Mouse (Mus musculus): ENCODE measurements at regions not wholly inside any gene's neighbourhood (a gene's known extent, or its start where the extent isn't known, plus 50 kb on each side); places are given as distances from the start of the nearest gene placed in this dataset.
A peak's percentile ranks its signal among the peaks of the same experiment; 100 is the strongest.
"Not testable (repeated sequence)": the region's sequence is repeated elsewhere in the genome, so short reads cannot be mapped to it uniquely, and the experiment has no call there.

- DNase-seq (ENCODE audit: low read depth), result no peak
Measured at GRCm38 (mm10) chr12:114285082-114285481, 741.4 kb downstream of the Adam6a start.

GRCm38 (mm10) chr12:114287041-114287440 is 743.3 kb downstream of the Adam6a start:
- DNase-seq (ENCODE audit: low read depth), result no peak

DNA sequence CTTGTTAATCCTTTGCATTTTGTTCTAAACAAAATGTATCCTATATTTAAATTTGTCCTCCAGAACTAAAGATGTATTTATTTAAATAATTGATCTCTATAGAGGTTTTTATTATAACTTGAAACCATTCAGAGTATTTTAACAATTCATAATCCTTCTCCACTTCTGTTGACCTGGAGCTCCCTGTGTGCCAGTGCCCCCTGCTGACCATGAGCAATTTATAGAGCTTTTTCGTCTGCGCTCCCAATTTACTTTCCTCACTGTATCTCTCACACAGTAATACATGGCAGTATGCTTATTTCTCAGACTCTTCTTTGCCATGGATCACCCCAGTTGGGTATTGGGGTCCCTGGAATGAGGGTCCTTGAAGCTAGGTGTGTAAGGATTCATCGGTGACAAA is 747.4 kb downstream of the Adam6a start:
- no peak for DNase-seq (ENCODE audit: low read depth)

DNA sequence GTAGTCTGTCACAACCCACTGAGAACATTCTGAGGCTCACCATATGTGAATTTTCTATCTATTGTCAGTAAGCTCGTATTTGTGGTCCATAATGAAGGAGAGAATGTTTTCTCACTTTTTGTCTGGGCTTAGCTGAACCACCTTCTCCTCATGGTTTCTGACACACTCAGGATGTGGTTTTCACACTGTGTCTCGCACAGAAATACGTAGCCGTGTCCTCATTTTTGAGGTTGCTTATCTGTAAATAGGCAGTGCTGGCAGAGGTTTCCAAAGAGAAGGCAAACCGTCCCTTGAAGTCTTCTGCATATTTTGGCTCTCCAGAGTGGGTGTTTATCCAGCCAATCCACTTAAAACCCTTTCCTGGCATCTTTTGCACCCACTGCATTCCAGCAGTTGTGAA is 756.1 kb downstream of the Adam6a start:
- peak; percentile 63 for DNase-seq (ENCODE audit: low read depth)

DNA sequence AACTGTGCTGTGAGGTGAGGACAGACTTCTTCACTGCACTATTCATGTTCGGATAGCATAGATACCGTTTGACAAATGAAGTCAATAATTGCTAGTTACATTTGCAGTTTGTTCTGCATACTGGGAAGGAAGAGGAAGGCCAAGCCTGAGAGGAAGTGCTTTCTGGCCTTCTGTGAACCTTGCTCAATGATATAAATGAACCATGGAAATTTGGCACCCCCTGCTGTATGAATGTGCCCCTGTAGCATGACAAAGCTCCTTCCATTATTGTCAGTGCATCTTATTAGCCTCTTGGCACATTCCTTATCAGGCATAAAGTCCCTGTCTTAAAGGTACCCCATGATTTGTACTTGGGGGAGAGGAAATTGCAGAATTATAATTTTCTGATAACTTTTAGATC is 758.0 kb downstream of the Adam6a start:
- DNase-seq (ENCODE audit: low read depth), result peak; percentile 25

DNA sequence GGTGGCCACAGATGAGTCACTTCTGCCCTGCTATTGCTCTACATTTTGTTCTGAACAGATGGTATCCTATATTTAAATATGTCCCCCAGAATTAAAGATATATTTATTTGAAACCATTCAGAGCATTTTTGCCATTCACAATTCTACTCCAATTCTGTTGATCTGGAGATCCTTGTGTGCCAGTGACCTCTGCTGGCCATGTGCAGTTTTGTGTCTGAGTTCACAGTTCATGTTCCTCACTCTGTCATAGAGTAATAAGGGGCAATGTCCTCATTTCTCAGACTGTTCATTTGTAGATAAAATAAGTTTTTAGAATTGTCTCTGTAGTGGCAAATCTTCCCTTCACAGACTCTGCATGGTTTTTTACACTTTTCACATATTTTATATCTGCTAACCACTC is 788.8 kb downstream of the Adam6a start:
- peak; percentile 35 for DNase-seq (ENCODE audit: low read depth)

DNA sequence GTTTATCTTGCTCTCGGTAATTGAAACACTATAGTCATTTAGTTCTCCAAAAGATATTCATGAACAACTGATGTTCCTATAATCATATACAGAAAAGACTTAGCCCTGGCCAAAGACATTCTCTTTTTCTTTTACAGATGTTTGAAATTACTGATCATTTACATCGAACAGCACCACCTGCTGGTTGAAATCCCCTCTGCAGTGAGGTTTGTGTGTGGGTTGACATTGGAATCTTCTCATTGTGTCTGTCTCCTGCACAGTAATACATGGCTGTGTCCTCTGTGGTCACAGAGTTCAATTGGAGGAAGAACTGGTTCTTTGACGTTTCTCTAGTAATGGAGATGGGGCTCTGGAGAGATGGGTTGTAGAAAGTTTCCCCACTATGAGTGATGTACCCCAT is 822.6 kb downstream of the Adam6a start:
- peak; percentile 53 for DNase-seq (ENCODE audit: low read depth)

DNA sequence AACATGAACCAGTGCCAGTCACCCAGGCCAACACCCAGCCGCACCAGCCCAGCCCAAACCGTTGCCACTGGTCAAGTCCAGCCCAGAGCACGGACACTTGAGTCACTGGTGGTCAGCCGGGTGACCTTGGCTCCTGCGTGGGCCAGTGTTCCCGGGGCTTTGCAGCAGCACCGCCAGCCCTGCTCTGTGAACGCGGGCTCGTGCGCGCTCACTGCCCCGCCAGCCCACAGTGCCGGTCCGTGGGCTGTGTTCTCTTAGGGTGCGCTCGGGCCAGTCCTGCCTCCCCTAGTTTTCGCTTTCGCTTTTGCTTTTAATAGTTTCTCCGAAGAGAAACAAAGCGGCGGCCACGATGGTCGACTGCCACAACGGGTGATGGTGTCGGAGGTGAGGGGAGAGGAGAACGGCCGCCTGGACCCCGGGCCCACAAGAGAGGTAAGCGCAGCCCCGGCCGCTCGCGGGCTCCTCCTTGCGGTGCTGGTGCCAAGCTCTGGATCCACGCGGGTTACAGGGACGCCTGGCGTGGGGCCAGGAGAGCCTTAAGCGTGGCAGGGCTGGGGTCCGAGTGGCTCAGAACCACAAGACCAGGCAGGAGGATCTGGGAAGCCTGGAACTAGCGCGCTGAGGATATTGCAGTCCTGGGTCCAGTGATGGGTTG is 835.1 kb downstream of the Adam6a start:
- peak; percentile 61 for DNase-seq (ENCODE audit: low read depth)

- DNase-seq (ENCODE audit: low read depth), result no peak
Measured at GRCm38 (mm10) chr12:114391447-114391846, 847.7 kb downstream of the Adam6a start.

DNA sequence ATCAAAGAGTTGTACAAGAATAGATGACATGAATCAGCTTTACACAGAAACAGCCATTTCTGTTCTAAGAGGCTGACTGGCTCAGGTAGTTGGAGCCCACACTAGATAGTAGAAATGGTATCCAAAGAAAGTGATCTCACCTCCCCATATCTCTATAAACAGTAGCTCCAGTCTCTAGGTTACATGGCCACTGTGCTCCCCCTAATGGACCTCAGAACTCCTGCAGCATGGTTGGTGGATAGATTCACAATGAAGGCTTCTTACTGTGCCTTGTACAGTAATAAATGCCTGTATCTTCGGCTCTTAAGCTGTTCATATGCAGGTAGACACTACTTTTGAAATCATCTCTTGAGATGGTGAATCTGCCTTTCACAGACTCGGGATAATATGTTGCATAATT is 862.5 kb downstream of the Adam6a start:
- no peak for DNase-seq (ENCODE audit: low read depth)

DNA sequence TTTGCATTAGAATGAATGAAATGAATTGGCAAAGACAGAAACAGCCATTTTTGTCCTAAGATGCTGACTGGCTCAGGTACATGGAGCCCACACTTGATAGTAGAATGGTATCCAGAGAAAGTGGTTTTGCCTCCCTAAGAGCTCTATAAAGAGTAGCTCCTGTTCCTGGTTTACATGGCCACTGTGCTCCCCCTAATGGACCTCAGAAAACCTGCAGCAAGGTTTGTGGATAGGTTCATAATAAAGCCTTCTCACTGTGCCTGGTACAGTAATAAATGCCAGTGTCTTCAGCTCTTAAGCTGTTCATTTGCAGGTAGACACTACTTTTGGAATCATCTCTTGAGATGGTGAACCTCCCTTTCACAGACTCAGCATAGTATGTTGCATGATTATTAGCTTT is 890.8 kb downstream of the Adam6a start:
- peak; percentile 7 for DNase-seq (ENCODE audit: low read depth)

DNA sequence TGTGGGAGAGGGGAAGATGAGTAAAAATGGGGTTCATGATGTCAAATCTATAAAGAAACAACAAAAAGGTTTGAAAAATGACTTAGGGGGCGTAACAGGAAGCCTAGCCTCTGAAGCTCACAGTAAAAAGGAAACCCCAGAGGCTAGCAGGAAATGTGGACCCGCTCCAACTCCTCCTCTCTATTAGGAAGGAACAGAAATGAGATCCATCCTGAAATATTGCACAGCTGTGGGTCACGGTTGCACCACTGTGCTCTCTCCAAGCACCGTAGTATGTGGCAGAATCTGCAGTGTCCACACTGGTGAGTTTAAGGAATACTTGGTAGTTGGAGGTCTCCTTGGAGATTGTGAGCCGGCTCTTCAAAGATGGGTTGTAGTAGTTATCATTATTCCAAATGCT is 918.3 kb downstream of the Adam6a start:
- DNase-seq (ENCODE audit: low read depth), result no peak

DNA sequence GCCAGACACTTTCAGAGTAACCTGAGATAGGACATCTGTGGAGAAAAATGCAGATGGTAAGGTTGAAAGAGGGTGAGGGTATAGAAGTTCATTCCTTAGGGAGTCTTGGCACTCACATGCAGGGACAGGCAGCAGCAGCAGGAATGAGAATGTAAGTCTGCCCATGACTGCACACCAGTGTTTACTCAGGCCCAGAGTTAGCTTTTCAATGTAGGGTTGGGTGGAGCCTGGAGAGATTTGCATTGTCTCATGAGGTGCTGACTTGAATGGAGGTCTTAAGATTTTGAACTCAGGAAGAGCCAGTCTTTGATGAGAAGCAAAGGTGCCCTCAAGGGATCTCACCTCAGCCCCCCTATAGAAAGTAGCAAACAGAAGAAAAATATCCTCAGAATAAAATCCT is 918.9 kb downstream of the Adam6a start:
- no peak for DNase-seq (ENCODE audit: low read depth)

GRCm38 (mm10) chr12:114468857-114469256 is 925.1 kb downstream of the Adam6a start:
- peak; percentile 42 for DNase-seq (ENCODE audit: low read depth)

- peak; percentile 13 for DNase-seq (ENCODE audit: low read depth)
Measured at GRCm38 (mm10) chr12:114472678-114473077, 929.0 kb downstream of the Adam6a start.

GRCm38 (mm10) chr12:114478741-114479140 is 935.0 kb downstream of the Adam6a start:
- peak; percentile 2 for DNase-seq (ENCODE audit: low read depth)

- not testable (repeated sequence) for DNase-seq (ENCODE audit: low read depth)
Measured at GRCm38 (mm10) chr12:114493500-114494031, 949.9 kb downstream of the Adam6a start.

- peak; percentile 36 for DNase-seq (ENCODE audit: low read depth)
Measured at GRCm38 (mm10) chr12:114495741-114496140, 952.0 kb downstream of the Adam6a start.

DNA sequence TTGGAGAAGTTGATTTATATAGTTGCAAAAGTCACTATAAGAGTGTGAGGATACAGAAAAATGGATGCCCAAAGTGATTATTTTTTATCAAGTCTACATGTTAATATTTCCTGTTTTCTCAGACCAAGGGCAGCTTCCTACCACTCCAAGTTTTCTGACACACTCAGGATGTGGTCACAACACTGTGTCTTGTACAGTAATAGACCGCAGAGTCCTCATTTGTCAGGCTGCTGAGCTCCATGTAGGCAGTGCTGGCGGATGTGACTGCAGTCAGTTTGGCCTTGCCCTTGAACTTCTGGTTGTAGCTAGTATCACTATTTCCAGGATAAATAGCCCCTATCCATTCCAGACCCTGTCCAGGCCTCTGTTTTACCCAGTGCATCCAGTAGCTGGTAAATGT is 969.4 kb downstream of the Adam6a start:
- no peak for DNase-seq (ENCODE audit: low read depth)

DNA sequence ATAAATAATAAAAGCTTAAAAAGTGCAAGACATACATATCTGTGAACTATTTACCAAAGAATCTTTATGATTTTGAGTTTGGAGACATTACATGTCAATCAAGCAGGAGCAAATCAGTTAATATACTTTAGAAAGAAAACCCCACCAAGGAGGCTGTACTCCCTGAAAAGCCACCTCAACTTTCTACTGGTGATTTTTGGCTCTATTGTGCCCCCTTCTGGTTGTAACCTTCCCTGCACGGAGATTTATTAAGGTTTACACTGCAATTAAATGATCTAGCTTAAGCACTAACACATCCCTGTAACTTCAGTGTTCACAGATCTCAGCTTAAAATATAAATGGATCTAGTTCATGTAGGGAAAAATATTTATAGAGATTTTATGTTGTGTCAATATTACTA is 998.4 kb downstream of the Adam6a start:
- peak; percentile 33 for DNase-seq (ENCODE audit: low read depth)

DNA sequence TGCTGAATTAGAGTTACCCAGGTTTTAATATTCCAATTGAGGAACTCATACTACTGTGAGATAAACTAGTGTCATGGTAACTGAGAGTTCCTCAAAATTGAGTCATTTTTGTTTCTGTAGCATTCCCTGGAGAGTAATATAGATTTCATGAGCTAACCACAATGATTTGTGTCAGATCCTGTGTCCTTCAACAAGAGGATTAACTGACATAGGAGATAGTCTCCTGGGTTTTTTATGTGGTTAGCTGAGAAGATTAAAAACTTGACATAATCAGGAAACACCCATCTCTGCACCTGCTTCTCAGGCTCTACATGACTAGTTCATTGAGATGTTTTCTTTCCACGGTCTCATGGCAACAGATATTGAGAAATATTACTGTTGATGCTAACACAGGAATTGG is 1001.2 kb downstream of the Adam6a start:
- DNase-seq (ENCODE audit: low read depth), result not testable (repeated sequence)

DNA sequence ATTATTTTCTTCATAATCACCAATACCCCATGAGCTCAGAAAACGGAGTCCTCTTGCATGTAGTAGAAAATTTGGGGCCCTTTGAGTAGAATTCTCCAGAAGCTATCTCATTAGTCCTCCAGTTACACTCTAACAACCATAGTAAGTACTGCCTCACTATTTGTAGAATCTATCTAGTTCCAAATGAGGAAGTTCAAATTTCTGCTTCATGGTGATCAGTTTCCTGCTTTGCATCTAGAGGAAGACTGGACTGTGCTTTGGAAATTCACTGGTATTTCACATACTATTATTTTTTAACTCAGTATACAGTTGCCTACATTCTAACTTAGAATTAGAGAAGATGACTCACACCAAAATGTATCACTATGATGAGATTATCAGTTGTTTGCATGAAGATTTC is 1018.7 kb downstream of the Adam6a start:
- DNase-seq (ENCODE audit: low read depth), result no peak

- no peak for DNase-seq (ENCODE audit: low read depth)
Measured at GRCm38 (mm10) chr12:114562978-114563377, 1019.3 kb downstream of the Adam6a start.

DNA sequence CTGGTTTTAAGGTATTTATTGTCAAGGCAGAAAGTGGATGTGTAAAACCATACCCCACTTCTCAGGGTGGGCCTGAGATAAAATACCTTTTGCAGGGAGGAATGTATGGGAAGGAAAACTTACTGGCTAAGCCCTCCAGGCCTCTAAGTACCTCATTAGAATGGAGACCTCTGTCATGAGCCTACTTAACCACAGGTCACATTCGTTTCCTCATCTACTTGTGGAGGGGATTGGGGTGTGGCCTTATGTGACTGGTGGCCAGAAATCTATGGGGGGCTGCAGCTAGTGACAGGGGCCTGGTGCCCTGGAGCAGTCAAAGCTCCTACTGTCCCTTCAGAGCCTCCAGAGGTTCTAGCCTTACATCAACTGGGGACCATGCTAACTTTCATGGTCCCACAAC is 1020.0 kb downstream of the Adam6a start:
- DNase-seq (ENCODE audit: low read depth), result no peak

Data from naive thymus-derived CD4-positive, alpha-beta T cell, adult 2 months (primary cell).